Mouse (Mus musculus): ENCODE results near the gene Fbrsl1. TPM values are rescaled to one million over a fixed set of nuclear protein-coding genes. Genes with fewer than 3 reads are reported as not detected.
A peak's percentile ranks its signal among the peaks of the same experiment; 100 is the strongest.

The Fbrsl1 gene
- polyA plus RNA-seq (2015; fragmentation: Nextera tagmentation; extraction: Ambion mirVana) = 12.1 and 13.2 TPM in 2 replicates

DNA sequence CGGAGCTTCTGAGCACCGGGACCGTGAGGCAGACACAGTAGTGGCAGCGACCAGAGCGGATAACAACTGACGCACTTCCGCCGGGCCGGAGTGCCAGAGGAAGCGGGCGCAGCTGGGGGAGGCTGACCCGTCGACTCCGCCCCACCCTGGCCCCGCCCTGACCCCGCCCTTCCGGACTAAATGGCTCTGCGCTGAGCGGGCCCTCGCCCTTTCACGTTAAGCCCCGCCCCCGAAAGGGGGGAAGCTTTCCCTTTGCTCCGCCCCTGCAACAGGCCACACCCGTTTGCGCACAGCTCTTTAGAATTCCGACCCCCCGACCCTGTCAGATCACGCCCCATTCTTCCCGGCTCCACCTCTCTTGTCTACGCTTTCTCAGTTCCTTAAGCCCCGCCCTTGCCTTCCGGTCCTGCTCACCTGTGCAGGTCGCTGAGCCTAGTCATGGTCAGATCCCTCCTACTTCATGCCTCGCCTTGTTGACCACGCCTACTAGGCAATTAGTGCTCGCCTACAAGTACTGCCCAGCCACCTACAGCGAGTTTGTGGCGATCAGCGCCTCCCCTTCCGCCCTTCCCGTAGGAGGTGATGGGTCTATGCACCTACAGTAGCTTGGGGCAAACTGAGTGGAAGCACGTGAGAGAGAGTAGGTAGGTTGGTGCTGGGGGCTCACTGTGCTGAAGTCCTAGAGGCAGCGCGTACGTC lies at the start of gene Fbrsl1:
Gene Fbrsl1 (minus strand): TSS at position 68 of the 699 bp plus-strand sequence.
- ATAC-seq (replicated peaks; ENCODE audit: low FRiP score) = peak; percentile 97
- H3K9ac ChIP-seq = peak within 1 kb of the TSS; percentile 91
- peaks cover 34% of the 10 kb centered on the region for H3K4me1 ChIP-seq
- peak within 1 kb of the TSS; percentile 85 for H3K4me2 ChIP-seq
- no peaks in the 10 kb centered on the region for H3K9me3 ChIP-seq (replicated peaks)
- peaks cover 6% of the 10 kb centered on the region; the same call in 1 of the 2 replicates for H3K27me3 ChIP-seq
- H3K4me3 ChIP-seq (replicated peaks) = peak within 1 kb of the TSS; percentile 89
- H3K27ac ChIP-seq = peak within 1 kb of the TSS; percentile 78
- 1% methylated on average over 42 of the region's 46 CpGs for WGBS
- H3K36me3 ChIP-seq = no peaks in the 10 kb centered on the region

GRCm38 (mm10) chr5:110498071-110498470 lies 49.8 kb upstream of the Fbrsl1 start:
- Histone ChIP-seq H3K27me3 (0 out of 2 replicates have a peak, but pooled peaks cover 4% of the 10 kb centered on the region), H3K4me3 (replicated peaks) (no peak overlapping the region), H3K9me3 (replicated peaks) (no peaks in the 10 kb centered on the region), H3K4me1 (peaks cover 10% of the 10 kb centered on the region; the same call in 1 of the 2 replicates), H3K27ac (no peak overlapping the region), H3K4me2 (no peak overlapping the region), H3K36me3 (no peaks in the 10 kb centered on the region), H3K9ac (no peak overlapping the region)
- no peak for ATAC-seq (replicated peaks; ENCODE audit: low FRiP score)
- 16% methylated on average over 10 of the region's 10 CpGs for WGBS

DNA sequence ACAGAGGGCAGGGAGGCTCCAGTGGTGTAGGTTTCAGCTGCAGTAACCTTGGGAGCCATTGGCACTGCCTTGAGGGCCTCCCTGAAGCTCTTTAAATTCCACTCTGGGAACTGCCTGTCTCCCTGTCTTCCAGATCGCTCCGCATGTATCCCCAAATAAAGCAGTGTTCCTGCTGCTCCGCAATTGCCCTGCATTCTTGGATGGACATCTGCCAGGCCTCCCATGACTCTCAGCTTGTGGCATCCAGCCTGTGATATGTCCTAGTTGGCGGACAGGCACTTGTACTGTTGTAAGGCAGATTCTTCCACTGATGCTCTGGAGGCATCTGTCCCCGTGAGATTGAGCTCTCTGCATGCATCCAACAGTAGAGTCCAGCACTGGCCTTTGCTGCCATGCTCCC lies 49.3 kb upstream of the Fbrsl1 start:
- H3K9me3 ChIP-seq (replicated peaks) = no peaks in the 10 kb centered on the region
- H3K4me3 ChIP-seq (replicated peaks) = no peak overlapping the region
- no peaks in the 10 kb centered on the region for H3K36me3 ChIP-seq
- peaks cover 10% of the 10 kb centered on the region; the same call in 1 of the 2 replicates for H3K4me1 ChIP-seq
- H3K27me3 ChIP-seq = 0 out of 2 replicates have a peak, but pooled peaks cover 4% of the 10 kb centered on the region
- no peak overlapping the region for H3K9ac ChIP-seq
- ATAC-seq (replicated peaks; ENCODE audit: low FRiP score) = no peak
- no peak overlapping the region for H3K27ac ChIP-seq
- H3K4me2 ChIP-seq = no peak overlapping the region
- WGBS = 80% methylated on average over 5 of the region's 5 CpGs

GRCm38 (mm10) chr5:110495051-110495450 lies 46.7 kb upstream of the Fbrsl1 start:
- no peak overlapping the region for H3K4me2 ChIP-seq
- no peak for ATAC-seq (replicated peaks; ENCODE audit: low FRiP score)
- 93% methylated on average over 6 of the region's 6 CpGs for WGBS
- peaks cover 10% of the 10 kb centered on the region; the same call in 1 of the 2 replicates for H3K4me1 ChIP-seq
- H3K4me3 ChIP-seq (replicated peaks) = no peak overlapping the region
- no peak overlapping the region for H3K9ac ChIP-seq
- no peak overlapping the region for H3K27ac ChIP-seq
- H3K9me3 ChIP-seq (replicated peaks) = no peaks in the 10 kb centered on the region
- H3K27me3 ChIP-seq = 0 out of 2 replicates have a peak, but pooled peaks cover 4% of the 10 kb centered on the region
- no peaks in the 10 kb centered on the region for H3K36me3 ChIP-seq

GRCm38 (mm10) chr5:110494396-110494795 lies 46.1 kb upstream of the Fbrsl1 start:
- no peaks in the 10 kb centered on the region for H3K9me3 ChIP-seq (replicated peaks)
- no peaks in the 10 kb centered on the region for H3K36me3 ChIP-seq
- WGBS = 69% methylated on average over 4 of the region's 4 CpGs
- H3K4me3 ChIP-seq (replicated peaks) = no peak overlapping the region
- H3K9ac ChIP-seq = no peak overlapping the region
- no peak overlapping the region for H3K4me2 ChIP-seq
- 0 out of 2 replicates have a peak, but pooled peaks cover 4% of the 10 kb centered on the region for H3K27me3 ChIP-seq
- H3K27ac ChIP-seq = no peak overlapping the region
- H3K4me1 ChIP-seq = peaks cover 10% of the 10 kb centered on the region; the same call in 1 of the 2 replicates
- no peak for ATAC-seq (replicated peaks; ENCODE audit: low FRiP score)

DNA sequence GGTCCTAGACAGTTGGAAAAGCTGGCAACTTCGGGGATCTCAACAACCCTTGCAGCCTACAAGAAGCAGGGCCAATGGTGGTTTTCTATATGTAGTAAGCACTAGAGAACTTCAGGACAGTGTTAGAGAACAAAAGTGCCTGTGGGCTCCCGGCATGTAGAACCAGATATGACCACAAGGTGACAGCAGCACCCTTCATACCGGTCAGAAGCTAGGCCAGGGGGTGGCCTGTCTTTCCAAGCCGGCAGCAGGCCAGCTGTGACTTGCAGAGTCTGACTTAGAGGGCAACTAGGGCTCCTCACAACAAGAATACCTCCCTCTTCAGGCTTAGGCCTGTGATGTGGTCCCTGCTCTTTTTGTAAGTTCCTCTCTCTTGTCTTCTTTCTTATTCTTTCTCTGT lies 45.5 kb upstream of the Fbrsl1 start:
- no peak overlapping the region for H3K4me3 ChIP-seq (replicated peaks)
- WGBS = 5% methylated on average over 4 of the region's 4 CpGs
- H3K9me3 ChIP-seq (replicated peaks) = no peaks in the 10 kb centered on the region
- no peak overlapping the region for H3K4me2 ChIP-seq
- H3K9ac ChIP-seq = no peak overlapping the region
- 0 out of 2 replicates have a peak, but pooled peaks cover 4% of the 10 kb centered on the region for H3K27me3 ChIP-seq
- H3K27ac ChIP-seq = no peak overlapping the region
- no peaks in the 10 kb centered on the region for H3K36me3 ChIP-seq
- H3K4me1 ChIP-seq = peaks cover 10% of the 10 kb centered on the region; the same call in 1 of the 2 replicates
- ATAC-seq (replicated peaks; ENCODE audit: low FRiP score) = peak; percentile 60; the same call in 1 of the 2 replicates

- Histone ChIP-seq H3K9ac (no peak overlapping the region), H3K4me1 (peaks cover 11% of the 10 kb centered on the region; the same call in 1 of the 2 replicates), H3K4me2 (no peak overlapping the region), H3K36me3 (no peaks in the 10 kb centered on the region), H3K4me3 (replicated peaks) (no peak overlapping the region), H3K27me3 (no peaks in the 10 kb centered on the region), H3K9me3 (replicated peaks) (no peaks in the 10 kb centered on the region), H3K27ac (no peak overlapping the region)
- no peak for ATAC-seq (replicated peaks; ENCODE audit: low FRiP score)
- 61% methylated on average over 4 of the region's 4 CpGs for WGBS
Observed at GRCm38 (mm10) chr5:110489639-110490038, 41.3 kb upstream of the Fbrsl1 start.

GRCm38 (mm10) chr5:110487943-110488342 lies 39.6 kb upstream of the Fbrsl1 start:
- 52% methylated on average over 1 of the region's 1 CpGs for WGBS
- H3K36me3 ChIP-seq = no peaks in the 10 kb centered on the region
- no peaks in the 10 kb centered on the region for H3K9me3 ChIP-seq (replicated peaks)
- no peak overlapping the region for H3K4me2 ChIP-seq
- ATAC-seq (replicated peaks; ENCODE audit: low FRiP score) = no peak
- H3K27me3 ChIP-seq = no peaks in the 10 kb centered on the region
- H3K27ac ChIP-seq = no peak overlapping the region
- H3K9ac ChIP-seq = no peak overlapping the region
- peaks cover 11% of the 10 kb centered on the region; the same call in 1 of the 2 replicates for H3K4me1 ChIP-seq
- no peak overlapping the region for H3K4me3 ChIP-seq (replicated peaks)

- no peak overlapping the region for H3K27ac ChIP-seq
Observed at GRCm38 (mm10) chr5:110486674-110487334, 38.5 kb upstream of the Fbrsl1 start.

GRCm38 (mm10) chr5:110484711-110485110 lies 36.4 kb upstream of the Fbrsl1 start:
- H3K27ac ChIP-seq = no peak overlapping the region
- H3K4me1 ChIP-seq = peaks cover 14% of the 10 kb centered on the region; the same call in 1 of the 2 replicates
- H3K4me2 ChIP-seq = no peak overlapping the region
- H3K9me3 ChIP-seq (replicated peaks) = no peaks in the 10 kb centered on the region
- no peak overlapping the region for H3K9ac ChIP-seq
- ATAC-seq (replicated peaks; ENCODE audit: low FRiP score) = no peak
- no peaks in the 10 kb centered on the region for H3K36me3 ChIP-seq
- WGBS = 80% methylated on average over 3 of the region's 3 CpGs
- H3K27me3 ChIP-seq = peaks cover 21% of the 10 kb centered on the region
- H3K4me3 ChIP-seq (replicated peaks) = no peak overlapping the region

More at GRCm38 (mm10) chr5:110486674-110487334, 38.5 kb upstream of the Fbrsl1 start:
- no peak overlapping the region for H3K9ac ChIP-seq
- H3K4me3 ChIP-seq (replicated peaks) = no peak overlapping the region
- no peaks in the 10 kb centered on the region for H3K9me3 ChIP-seq (replicated peaks)
- WGBS = 16% methylated on average over 5 of the region's 5 CpGs
- peaks cover 4% of the 10 kb centered on the region; the same call in 1 of the 2 replicates for H3K27me3 ChIP-seq
- H3K4me2 ChIP-seq = no peak overlapping the region
- H3K36me3 ChIP-seq = no peaks in the 10 kb centered on the region
- ATAC-seq (replicated peaks; ENCODE audit: low FRiP score) = peak; percentile 56
- peaks cover 11% of the 10 kb centered on the region; the same call in 1 of the 2 replicates for H3K4me1 ChIP-seq

DNA sequence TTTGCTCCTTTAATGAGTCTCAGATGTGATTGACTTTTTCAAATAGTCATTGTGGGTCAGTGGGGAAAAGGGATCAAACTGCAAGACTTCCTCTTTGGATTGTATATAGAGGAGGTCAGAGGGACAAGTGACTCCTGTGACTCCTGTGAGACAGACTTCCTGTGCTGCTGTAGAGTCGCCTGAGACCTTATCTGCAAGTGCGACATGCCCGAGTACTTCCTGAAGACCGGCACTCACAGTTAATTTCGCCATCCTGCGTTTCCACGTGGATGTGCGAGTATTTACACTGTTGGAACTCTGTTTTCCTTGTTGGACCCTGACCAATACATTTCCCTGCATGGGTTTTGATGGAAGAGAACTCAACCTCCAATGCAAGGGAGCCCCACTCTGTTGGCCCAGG lies 30.9 kb upstream of the Fbrsl1 start:
- 62% methylated on average over 8 of the region's 8 CpGs for WGBS
- H3K4me3 ChIP-seq (replicated peaks) = no peak overlapping the region
- no peak for ATAC-seq (replicated peaks; ENCODE audit: low FRiP score)

GRCm38 (mm10) chr5:110474156-110474555 lies 25.9 kb upstream of the Fbrsl1 start:
- WGBS = 83% methylated on average over 11 of the region's 11 CpGs
- H3K27ac ChIP-seq = no peak overlapping the region
- no peak for ATAC-seq (replicated peaks; ENCODE audit: low FRiP score)

More for the DNA sequence above, 30.9 kb upstream of the Fbrsl1 start:
- H3K36me3 ChIP-seq = no peaks in the 10 kb centered on the region
- H3K27ac ChIP-seq = no peak overlapping the region
- H3K4me1 ChIP-seq = peaks cover 3% of the 10 kb centered on the region; the same call in 1 of the 2 replicates
- H3K9me3 ChIP-seq (replicated peaks) = no peaks in the 10 kb centered on the region
- no peak overlapping the region for H3K9ac ChIP-seq
- H3K27me3 ChIP-seq = peaks cover 22% of the 10 kb centered on the region
- H3K4me2 ChIP-seq = no peak overlapping the region

More at GRCm38 (mm10) chr5:110474156-110474555, 25.9 kb upstream of the Fbrsl1 start:
- H3K9ac ChIP-seq = no peak overlapping the region
- no peaks in the 10 kb centered on the region for H3K27me3 ChIP-seq
- no peaks in the 10 kb centered on the region for H3K36me3 ChIP-seq
- H3K4me3 ChIP-seq (replicated peaks) = no peak overlapping the region
- no peak overlapping the region for H3K4me2 ChIP-seq
- H3K9me3 ChIP-seq (replicated peaks) = no peaks in the 10 kb centered on the region
- H3K4me1 ChIP-seq = no peaks in the 10 kb centered on the region

Data from kidney, embryonic 15.5 days (tissue).